Mouse (Mus musculus): ENCODE data around the gene Enpp3. TPM values are rescaled to one million over a fixed set of nuclear protein-coding genes. Genes with fewer than 3 reads are reported as not detected.
A peak's percentile ranks its signal among the peaks of the same experiment; 100 is the strongest.

The Enpp3 gene
- polyA plus RNA-seq, 1 experiment from 2014 or later, result 4.2 TPM

DNA sequence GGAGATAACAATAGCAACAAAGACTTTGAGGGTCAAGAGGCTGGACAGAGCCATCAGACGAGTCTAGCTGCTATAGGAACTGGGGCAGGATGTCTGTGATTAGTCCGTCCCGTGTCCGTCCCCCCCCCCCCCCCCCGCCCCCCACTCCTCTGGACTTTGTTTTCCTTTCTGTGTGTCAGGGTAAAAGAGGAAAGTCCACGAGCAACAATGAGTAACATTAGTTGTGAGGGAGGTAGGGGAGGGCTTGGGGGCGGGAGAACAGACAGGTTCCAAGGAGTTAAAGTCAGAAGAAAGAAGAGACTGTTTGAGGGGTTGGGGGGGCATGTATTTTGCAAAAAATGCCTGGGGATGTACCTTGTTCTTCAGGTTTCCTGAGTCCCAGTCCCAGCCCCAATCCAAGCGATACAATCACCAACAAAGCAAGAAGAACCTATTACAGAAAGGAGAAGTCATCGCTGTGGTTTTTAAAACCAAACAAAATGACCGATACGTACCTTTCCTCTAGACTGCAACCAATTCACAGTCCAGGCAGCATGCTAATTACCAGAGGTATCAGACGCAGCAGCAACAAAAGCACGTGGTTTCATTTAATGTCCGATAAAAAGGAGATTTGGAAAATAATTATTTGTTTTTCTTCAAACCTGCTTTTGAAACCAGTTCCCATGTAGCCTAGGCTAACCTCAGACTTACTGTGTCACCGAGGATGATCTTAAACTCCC lies 11.1 kb downstream of the Enpp3 start:
- Histone ChIP-seq H3K9me3 (ENCODE audit: low read depth, low read length) (no peaks in the 10 kb centered on the region), H3K4me1 (ENCODE audit: insufficient read depth) (peaks cover 3% of the 10 kb centered on the region; the same call in 1 of the 2 replicates), H3K4me3 (ENCODE audit: low read depth, low read length) (no peak overlapping the region), H3K9ac (no peak overlapping the region), H3K36me3 (ENCODE audit: insufficient read depth) (no peaks in the 10 kb centered on the region), H3K27me3 (ENCODE audit: insufficient read depth, low read length) (no peaks in the 10 kb centered on the region), H3K4me2 (no peak overlapping the region), H3K27ac (ENCODE audit: low read depth) (no peak overlapping the region)
- 58% methylated on average over 14 of the region's 15 CpGs for WGBS
- DNase-seq (no peak), ATAC-seq (ENCODE audit: insufficient read depth) (no peak)
- no peak for TF ChIP-seq CTCF (IDR thresholded peaks at IDR 0.05; ENCODE audit: low read depth)

DNA sequence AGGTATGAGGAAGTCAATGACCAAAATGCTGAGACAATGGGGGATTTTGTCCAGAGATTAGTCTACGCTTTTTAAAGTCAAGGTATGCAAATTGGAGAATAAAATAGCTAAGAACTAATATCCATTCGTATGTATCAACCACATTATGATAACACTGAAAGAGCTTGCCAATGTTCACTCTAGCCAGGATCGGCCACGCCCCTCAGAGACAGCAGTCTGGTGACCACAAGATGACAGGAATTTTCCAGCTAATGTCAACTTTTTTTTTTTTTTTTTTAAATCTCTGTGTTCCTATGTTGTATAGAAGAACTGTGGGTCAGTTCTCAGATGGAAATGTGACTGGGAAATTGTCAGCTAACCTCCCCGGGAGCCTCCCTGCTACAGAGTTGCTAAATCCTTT lies 12.2 kb downstream of the Enpp3 start:
- no peaks in the 10 kb centered on the region for H3K36me3 ChIP-seq (ENCODE audit: insufficient read depth)
- no peaks in the 10 kb centered on the region for H3K27me3 ChIP-seq (ENCODE audit: insufficient read depth, low read length)
- peaks cover 3% of the 10 kb centered on the region; the same call in 1 of the 2 replicates for H3K4me1 ChIP-seq (ENCODE audit: insufficient read depth)
- ATAC-seq (ENCODE audit: insufficient read depth) (no peak), DNase-seq (no peak)
- no peak for TF ChIP-seq CTCF (IDR thresholded peaks at IDR 0.05; ENCODE audit: low read depth)
- no peak overlapping the region for H3K4me2 ChIP-seq
- H3K4me3 ChIP-seq (ENCODE audit: low read depth, low read length), result no peak overlapping the region
- WGBS, result 78% methylated on average over 5 of the region's 5 CpGs
- H3K27ac ChIP-seq (ENCODE audit: low read depth), result no peak overlapping the region
- H3K9ac ChIP-seq, result no peak overlapping the region
- no peaks in the 10 kb centered on the region for H3K9me3 ChIP-seq (ENCODE audit: low read depth, low read length)

DNA sequence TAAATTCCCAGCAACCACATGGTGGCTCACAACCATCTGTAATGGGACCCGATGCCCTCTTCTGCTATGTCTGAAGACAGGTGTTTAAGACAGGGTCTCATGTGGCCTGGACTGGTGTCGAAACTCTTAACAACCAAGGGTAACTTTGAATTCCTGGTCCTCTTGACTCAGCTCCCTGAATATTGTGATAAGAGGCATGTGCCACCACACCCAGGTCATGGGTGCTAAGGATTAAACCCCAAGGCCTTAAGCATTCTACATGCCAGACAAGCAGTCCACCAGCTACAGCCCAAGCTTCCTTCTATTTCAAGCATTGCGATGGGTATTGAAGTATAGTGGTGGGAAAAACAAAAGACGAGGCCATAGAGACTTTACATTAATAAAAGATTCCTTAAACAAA lies 14.5 kb downstream of the Enpp3 start:
- DNase-seq, result no peak
- Histone ChIP-seq H3K9me3 (ENCODE audit: low read depth, low read length) (no peaks in the 10 kb centered on the region), H3K27me3 (ENCODE audit: insufficient read depth, low read length) (no peaks in the 10 kb centered on the region), H3K4me1 (ENCODE audit: insufficient read depth) (no peaks in the 10 kb centered on the region), H3K27ac (ENCODE audit: low read depth) (no peak overlapping the region), H3K36me3 (ENCODE audit: insufficient read depth) (no peaks in the 10 kb centered on the region), H3K9ac (no peak overlapping the region), H3K4me3 (ENCODE audit: low read depth, low read length) (no peak overlapping the region), H3K4me2 (no peak overlapping the region)
- no peak for ATAC-seq (ENCODE audit: insufficient read depth)
- WGBS, result 90% methylated on average over 4 of the region's 4 CpGs
- no peak for TF ChIP-seq CTCF (IDR thresholded peaks at IDR 0.05; ENCODE audit: low read depth)

DNA sequence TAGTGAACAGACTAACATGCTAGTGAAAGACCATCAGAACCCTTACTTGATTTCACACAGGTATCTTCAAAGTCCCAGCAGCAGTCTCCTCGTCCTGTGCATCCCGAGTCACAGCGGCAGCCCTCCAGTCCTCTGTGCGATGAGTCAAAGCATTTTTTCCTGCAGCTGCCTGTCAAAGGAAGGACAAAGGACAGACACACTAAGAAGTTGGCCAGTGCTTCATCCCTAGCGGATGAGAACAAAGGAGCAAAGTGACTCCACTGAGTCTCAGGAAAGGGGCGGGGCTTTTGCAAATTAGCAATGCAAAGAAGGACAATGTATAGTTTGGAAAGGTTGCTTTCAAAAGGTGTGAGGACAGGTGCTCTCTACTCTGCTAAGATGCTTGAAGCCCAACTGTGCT lies 16.5 kb downstream of the Enpp3 start:
- ATAC-seq (ENCODE audit: insufficient read depth), result no peak
- H3K27ac ChIP-seq (ENCODE audit: low read depth), result no peak overlapping the region
- DNase-seq, result no peak
- H3K9ac ChIP-seq, result no peak overlapping the region
- no peak overlapping the region for H3K4me2 ChIP-seq
- no peaks in the 10 kb centered on the region for H3K36me3 ChIP-seq (ENCODE audit: insufficient read depth)
- H3K4me3 ChIP-seq (ENCODE audit: low read depth, low read length), result no peak overlapping the region
- 51% methylated on average over 6 of the region's 6 CpGs for WGBS
- TF ChIP-seq CTCF (IDR thresholded peaks at IDR 0.05; ENCODE audit: low read depth), result no peak
- H3K9me3 ChIP-seq (ENCODE audit: low read depth, low read length), result no peaks in the 10 kb centered on the region
- no peaks in the 10 kb centered on the region for H3K27me3 ChIP-seq (ENCODE audit: insufficient read depth, low read length)
- no peaks in the 10 kb centered on the region for H3K4me1 ChIP-seq (ENCODE audit: insufficient read depth)

DNA sequence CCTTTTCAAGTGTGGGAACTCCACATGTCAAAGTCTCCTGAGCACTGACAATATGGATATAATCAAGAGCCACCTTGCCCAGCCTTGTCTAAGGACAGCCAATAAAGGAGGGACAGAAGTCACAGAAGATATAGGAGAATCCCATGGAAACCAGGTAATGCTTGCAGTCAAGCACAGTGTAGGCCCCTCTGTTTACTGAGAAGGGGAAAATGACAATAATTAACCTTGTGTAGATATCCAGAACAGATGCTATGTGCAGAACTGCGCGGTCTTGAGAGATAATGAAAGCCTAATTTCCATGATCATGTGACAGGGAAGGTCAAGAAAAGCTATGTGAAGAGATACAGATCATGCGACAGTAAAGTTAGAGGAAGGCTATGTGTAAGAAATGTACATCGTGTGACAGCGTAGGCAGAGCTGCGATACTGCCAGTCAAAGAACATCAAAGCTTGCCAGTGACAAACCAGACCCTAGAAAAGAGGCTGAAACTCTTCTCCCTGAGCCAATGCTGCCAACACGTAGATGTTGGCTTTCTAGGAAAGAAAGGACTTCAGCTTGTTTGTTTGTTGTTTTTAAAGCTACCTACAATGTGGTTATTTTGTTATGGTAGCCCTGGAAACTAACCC lies 17.1 kb downstream of the Enpp3 start:
- Histone ChIP-seq H3K9ac (no peak overlapping the region), H3K27me3 (ENCODE audit: insufficient read depth, low read length) (no peaks in the 10 kb centered on the region), H3K9me3 (ENCODE audit: low read depth, low read length) (no peaks in the 10 kb centered on the region), H3K4me2 (no peak overlapping the region), H3K36me3 (ENCODE audit: insufficient read depth) (no peaks in the 10 kb centered on the region), H3K27ac (ENCODE audit: low read depth) (no peak overlapping the region), H3K4me3 (ENCODE audit: low read depth, low read length) (no peak overlapping the region), H3K4me1 (ENCODE audit: insufficient read depth) (no peaks in the 10 kb centered on the region)
- DNase-seq (no peak), ATAC-seq (ENCODE audit: insufficient read depth) (no peak)
- TF ChIP-seq CTCF (IDR thresholded peaks at IDR 0.05; ENCODE audit: low read depth), result no peak
- WGBS, result 74% methylated on average over 7 of the region's 7 CpGs

DNA sequence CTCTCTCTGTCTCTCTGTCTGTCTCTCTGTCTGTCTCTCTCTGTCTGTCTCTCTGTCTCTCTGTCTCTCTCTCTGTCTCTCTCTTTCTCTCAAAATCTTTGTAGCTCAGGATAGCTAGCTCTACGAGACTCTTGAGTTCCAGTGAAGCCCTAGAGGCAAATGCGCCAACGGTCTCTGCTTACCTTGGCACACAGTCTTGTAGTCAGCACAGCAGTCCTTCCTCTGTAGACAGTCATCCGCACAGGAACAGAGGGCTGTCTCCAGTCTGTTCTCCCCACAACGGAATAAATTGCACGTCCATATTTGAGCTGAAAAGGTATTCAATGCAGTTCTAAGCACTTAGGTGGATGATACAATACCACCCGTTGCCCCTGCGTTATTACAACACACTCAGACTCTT lies 18.0 kb downstream of the Enpp3 start:
- Histone ChIP-seq H3K9ac (no peak overlapping the region), H3K36me3 (ENCODE audit: insufficient read depth) (no peaks in the 10 kb centered on the region), H3K4me3 (ENCODE audit: low read depth, low read length) (no peak overlapping the region), H3K27ac (ENCODE audit: low read depth) (no peak overlapping the region), H3K9me3 (ENCODE audit: low read depth, low read length) (no peaks in the 10 kb centered on the region), H3K27me3 (ENCODE audit: insufficient read depth, low read length) (no peaks in the 10 kb centered on the region), H3K4me2 (no peak overlapping the region), H3K4me1 (ENCODE audit: insufficient read depth) (no peaks in the 10 kb centered on the region)
- WGBS, result 89% methylated on average over 8 of the region's 8 CpGs
- ATAC-seq (ENCODE audit: insufficient read depth), result no peak
- no peak for DNase-seq
- no peak for TF ChIP-seq CTCF (IDR thresholded peaks at IDR 0.05; ENCODE audit: low read depth)

DNA sequence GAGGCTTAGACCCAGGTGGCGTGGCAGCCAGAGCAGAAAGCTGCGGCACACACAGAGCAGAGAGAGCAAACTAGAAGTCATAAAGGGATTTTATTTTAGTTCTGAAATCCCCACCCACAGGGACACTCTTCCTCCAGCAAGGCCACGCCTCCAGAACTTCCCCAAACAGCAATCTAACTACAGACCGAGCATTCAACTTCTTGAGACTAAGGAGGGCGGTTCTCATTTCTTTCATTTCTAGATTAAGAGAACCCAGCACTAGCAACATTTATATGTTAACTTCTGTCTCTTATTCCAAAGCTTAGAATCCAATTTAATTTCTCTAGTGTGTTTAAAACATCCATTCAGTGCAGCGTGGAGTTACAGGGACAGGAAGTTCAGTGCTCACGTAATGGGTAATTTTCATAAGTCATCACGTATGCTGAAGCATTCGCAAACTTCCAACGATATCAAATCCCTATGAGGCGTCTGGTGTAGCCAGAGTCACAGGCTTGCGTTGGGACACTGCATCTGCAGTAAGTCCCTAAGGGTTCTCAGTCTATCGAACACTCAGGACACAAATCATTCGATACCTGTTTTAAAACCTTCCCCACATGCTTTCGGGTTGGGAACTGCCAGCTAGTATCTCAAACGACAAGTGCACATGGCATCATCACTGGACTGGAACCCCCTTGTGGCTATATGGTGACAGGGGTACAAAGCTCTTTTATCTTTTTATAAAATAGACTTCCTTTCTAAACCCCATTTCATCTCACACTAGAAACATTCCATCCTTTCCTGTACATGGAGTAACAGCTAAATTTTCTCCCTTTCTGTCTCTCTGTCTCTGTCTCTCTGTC lies 18.7 kb downstream of the Enpp3 start:
- no peak overlapping the region for H3K9ac ChIP-seq
- no peaks in the 10 kb centered on the region for H3K4me1 ChIP-seq (ENCODE audit: insufficient read depth)
- H3K4me2 ChIP-seq, result peak overlapping the region; percentile 24
- no peak for TF ChIP-seq CTCF (IDR thresholded peaks at IDR 0.05; ENCODE audit: low read depth)
- no peaks in the 10 kb centered on the region for H3K27me3 ChIP-seq (ENCODE audit: insufficient read depth, low read length)
- no peaks in the 10 kb centered on the region for H3K36me3 ChIP-seq (ENCODE audit: insufficient read depth)
- no peak overlapping the region for H3K4me3 ChIP-seq (ENCODE audit: low read depth, low read length)
- WGBS, result 61% methylated on average over 16 of the region's 16 CpGs
- peak overlapping the region; percentile 32; the same call in 1 of the 2 replicates for H3K27ac ChIP-seq (ENCODE audit: low read depth)
- ATAC-seq (ENCODE audit: insufficient read depth) (no peak), DNase-seq (peak; percentile 46)
- no peaks in the 10 kb centered on the region for H3K9me3 ChIP-seq (ENCODE audit: low read depth, low read length)

Measured in lung, embryonic 14.5 days (tissue).